Mouse (Mus musculus): ENCODE measurements around the gene Surf2. TPM values are rescaled to one million over a fixed set of nuclear protein-coding genes. Genes with fewer than 3 reads are reported as not detected.

Gene Surf2
- polyA plus RNA-seq, 1 experiment = 48.2 TPM

DNA sequence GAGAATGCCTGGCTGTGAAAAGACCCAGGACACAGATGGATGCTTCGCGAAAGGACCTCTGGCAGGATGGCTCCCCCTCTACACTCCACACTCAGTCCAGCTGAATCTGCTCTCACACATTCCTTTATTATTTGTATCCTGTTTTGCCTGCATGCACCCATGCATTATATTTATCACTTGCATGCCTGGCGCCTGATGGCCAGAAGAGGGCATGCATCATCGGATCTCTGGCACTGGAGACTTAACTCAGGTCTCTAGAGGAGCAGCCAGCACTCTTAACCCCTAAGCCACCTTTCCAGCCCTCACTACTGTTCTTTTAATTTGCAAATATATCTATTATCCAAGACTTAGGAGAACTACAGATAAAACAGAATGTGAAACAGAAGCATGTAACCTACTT is 44.6 kb downstream of the Surf2 start:
- no peak for DNase-seq (ENCODE audit: low spot score)

GRCm38 (mm10) chr2:26963923-26964723 is 48.0 kb downstream of the Surf2 start, which contains the start of gene Rexo4:
Gene Rexo4 (minus strand): TSS chr2:26964386.
- DNase-seq (ENCODE audit: low spot score) = peak; percentile 93

- DNase-seq (ENCODE audit: low spot score) = no peak
These were observed 48.7 kb downstream of the Surf2 start for GRCm38 (mm10) chr2:26964724-26965370.

- no peak for DNase-seq (ENCODE audit: low spot score)
These were observed 51.1 kb downstream of the Surf2 start for GRCm38 (mm10) chr2:26967262-26967661.

Other genes starting within 250 kb of the Surf2 start
- gene Lcn4, start 245.1 kb upstream of the Surf2 start, polyA plus RNA-seq (2012; rRNA removed) = not detected in 2 replicates
- not detected in 2 replicates for gene Abo, start 51.4 kb upstream of the Surf2 start, polyA plus RNA-seq (2012; rRNA removed)
- gene Surf6, start 13.5 kb upstream of the Surf2 start, polyA plus RNA-seq (2012; rRNA removed) = 15.7 and 16.3 TPM in 2 replicates
- gene Med22, start 5.7 kb upstream of the Surf2 start, polyA plus RNA-seq (2012; rRNA removed) = 28.6 and 32.5 TPM in 2 replicates
- 1,359 and 1,515 TPM in 2 replicates for gene Rpl7a, start 5.6 kb upstream of the Surf2 start, polyA plus RNA-seq (2012; rRNA removed)
- gene Surf1, start 163 bp downstream of the Surf2 start, polyA plus RNA-seq (2012; rRNA removed) = 92.5 and 103 TPM in 2 replicates
- 131 and 132 TPM in 2 replicates for gene Surf4, start 17.6 kb downstream of the Surf2 start, polyA plus RNA-seq (2012; rRNA removed)
- gene Stkld1, start 17.7 kb downstream of the Surf2 start, polyA plus RNA-seq (2012; rRNA removed) = 0.24 and 0.28 TPM in 2 replicates
- gene Rexo4, start 48.0 kb downstream of the Surf2 start, polyA plus RNA-seq (2012; rRNA removed) = 33.6 TPM in 2 replicates
- gene Adamts13, start 57.0 kb downstream of the Surf2 start, polyA plus RNA-seq (2012; rRNA removed) = 0.08 and 0.13 TPM in 2 replicates
- gene Cacfd1, start 93.6 kb downstream of the Surf2 start, polyA plus RNA-seq (2012; rRNA removed) = 48.0 and 48.9 TPM in 2 replicates
- gene Slc2a6, start 111.6 kb downstream of the Surf2 start, polyA plus RNA-seq (2012; rRNA removed) = 2.2 and 2.8 TPM in 2 replicates
- gene Mymk, start 155.8 kb downstream of the Surf2 start, polyA plus RNA-seq (2012; rRNA removed) = not detected in 2 replicates
- gene Adamtsl2, start 163.0 kb downstream of the Surf2 start, polyA plus RNA-seq (2012; rRNA removed) = 3.1 and 5.1 TPM in 2 replicates
- gene Fam163b, start 226.1 kb downstream of the Surf2 start, polyA plus RNA-seq (2012; rRNA removed) = 0.09 and 0.11 TPM in 2 replicates
- gene Dbh, start 248.9 kb downstream of the Surf2 start, polyA plus RNA-seq (2012; rRNA removed) = 0.38 and 0.44 TPM in 2 replicates

Measured in urinary bladder, adult 2 months (tissue).